Comparison of ENCODE assay signal across 17 mouse cellular contexts in genomic region chr6:129208891-129209519, GRCm38 (mm10). TPM values are rescaled to one million over a fixed set of nuclear protein-coding genes. Genes with fewer than 3 reads are reported as not detected.
DNase-seq lines count a peak whose midpoint lies in the region; ATAC-seq and TF ChIP-seq lines count a peak whose summit lies in the region.
"Had no signal": no experiment of that assay in that cellular context is flagged by ENCODE, and none has a peak within 500 bp of the region (broad histone marks: within the 10 kb centered on the region; RNA-seq: fewer than 3 reads in every experiment).

No protein-coding gene starts in this region.

- no peak for ATAC-seq in kidney, embryonic 15.5 days (replicated peaks; ENCODE audit: low FRiP score)
- ATAC-seq in activated CD4-positive, CD25-positive, alpha-beta regulatory T cell, adult 4 months = peak; percentile 30
- peak; percentile 50 for ATAC-seq in intestine, postnatal 0 days
- ATAC-seq: midbrain, embryonic 16.5 days had no signal

- no peak overlapping the region for H3K4me3 ChIP-seq in kidney, adult 2 months (ENCODE audit: insufficient read depth, low read depth, low read length)
- no peak overlapping the region for H3K4me3 ChIP-seq in kidney, embryonic 15.5 days (replicated peaks)
- no peak overlapping the region for H3K4me3 ChIP-seq in intestine, postnatal 0 days (ENCODE audit: low read depth, low read length)
- H3K4me3 ChIP-seq: forebrain, embryonic 10.5 days had no signal

- WGBS in kidney, adult 2 months = 37% methylated on average over 5 of the region's 5 CpGs
- 81% methylated on average over 5 of the region's 5 CpGs for WGBS in kidney, embryonic 15.5 days
- WGBS in intestine, postnatal 0 days = 46% methylated on average over 5 of the region's 5 CpGs

- H3K27me3 ChIP-seq in kidney, adult 2 months (replicated peaks; ENCODE audit: control insufficient read depth, insufficient read depth, low read length) = no peaks in the 10 kb centered on the region
- no peaks in the 10 kb centered on the region for H3K27me3 ChIP-seq in kidney, embryonic 15.5 days
- H3K27me3 ChIP-seq in intestine, postnatal 0 days (replicated peaks; ENCODE audit: control insufficient read depth, insufficient read depth, low read length) = no peaks in the 10 kb centered on the region

- TF ChIP-seq CTCF in kidney, adult 2 months (conservative IDR thresholded peaks at IDR 0.05; ENCODE audit: insufficient read depth, insufficient read length, low read depth, low read length) = no peak
- TF ChIP-seq CTCF in intestine, postnatal 0 days (IDR thresholded peaks at IDR 0.05; ENCODE audit: low read depth) = no peak

- peak overlapping the region; percentile 87 for H3K27ac ChIP-seq in kidney, adult 2 months (ENCODE audit: insufficient read depth, low read depth, low read length)
- no peak overlapping the region; the same call in 1 of the 2 replicates for H3K27ac ChIP-seq in kidney, embryonic 15.5 days
- H3K27ac ChIP-seq in intestine, postnatal 0 days (ENCODE audit: low read depth, low read length) = peak overlapping the region; percentile 70
- H3K27ac ChIP-seq: forebrain, embryonic 10.5 days; kidney, postnatal 0 days had no signal

- peaks cover 16% of the 10 kb centered on the region for H3K4me1 ChIP-seq in kidney, adult 2 months (ENCODE audit: control insufficient read depth, insufficient read depth, low read length)
- peaks cover 12% of the 10 kb centered on the region for H3K4me1 ChIP-seq in kidney, embryonic 15.5 days
- H3K4me1 ChIP-seq in intestine, postnatal 0 days (replicated peaks; ENCODE audit: control insufficient read depth, insufficient read depth, low read length) = 0 out of 2 replicates have a peak, but pooled peaks cover 4% of the 10 kb centered on the region
- H3K4me1 ChIP-seq: forebrain, embryonic 10.5 days had no signal

- no peak overlapping the region for H3K9ac ChIP-seq in kidney, embryonic 15.5 days
- H3K9ac ChIP-seq in intestine, postnatal 0 days (ENCODE audit: low read depth, low read length) = no peak overlapping the region
- H3K9ac ChIP-seq: lung, embryonic 14.5 days had no signal

- no peak for TF ChIP-seq POLR2A in kidney, adult 2 months (IDR thresholded peaks at IDR 0.05; ENCODE audit: low read depth, low read length)

- no peaks in the 10 kb centered on the region for H3K36me3 ChIP-seq in kidney, adult 2 months (ENCODE audit: control insufficient read depth, insufficient read depth, low read length)
- H3K36me3 ChIP-seq in kidney, embryonic 15.5 days = no peaks in the 10 kb centered on the region
- H3K36me3 ChIP-seq in intestine, postnatal 0 days (ENCODE audit: control insufficient read depth, insufficient read depth) = no peaks in the 10 kb centered on the region
- H3K36me3 ChIP-seq: forebrain, embryonic 10.5 days had no signal

- peak; percentile 74 for DNase-seq in kidney, adult 2 months
- DNase-seq in B cell, adult 2 months = peak; percentile 26 to 34
- no peak for DNase-seq in adrenal gland, postnatal 14 days
- no peak for DNase-seq in lung, postnatal 14 days
- no peak for DNase-seq in urinary bladder, adult 2 months (ENCODE audit: low spot score)
- DNase-seq: cerebellum, adult 2 months; liver; lung, embryonic 14.5 days; lung, postnatal 4 days; thymus, postnatal 4 days had no signal

- H3K4me2 ChIP-seq in kidney, embryonic 15.5 days = no peak overlapping the region
- no peak overlapping the region; the same call in 1 of the 2 replicates for H3K4me2 ChIP-seq in intestine, postnatal 0 days (replicated peaks; ENCODE audit: low read depth)
- H3K4me2 ChIP-seq: lung, embryonic 14.5 days had no signal

- H3K9me3 ChIP-seq in kidney, embryonic 15.5 days (replicated peaks) = no peaks in the 10 kb centered on the region
- H3K9me3 ChIP-seq in intestine, postnatal 0 days (ENCODE audit: control insufficient read depth) = no peaks in the 10 kb centered on the region
- H3K9me3 ChIP-seq: forebrain, embryonic 10.5 days had no signal

RNA-seq across cellular contexts. Expression of gene Clec2d, which starts 28.6 kb away (rescaled TPM):
- polyA plus RNA-seq in kidney, adult 2 months (2012; rRNA removed) = 42.9 and 67.0 TPM in 2 replicates
- polyA plus RNA-seq in kidney, embryonic 15.5 days (2015; fragmentation: Nextera tagmentation; extraction: Ambion mirVana) = 0.51 and 1.1 TPM in 2 replicates
- 10 to 100 TPM; 22.9 to 25.2 TPM for polyA plus RNA-seq in activated CD4-positive, CD25-positive, alpha-beta regulatory T cell, adult 4 months (2017; shearing (Covaris generic))
- polyA plus RNA-seq in intestine, postnatal 0 days (2015; fragmentation: Nextera tagmentation; extraction: Ambion mirVana) = 1.1 and 1.4 TPM in 2 replicates
- total RNA-seq in adrenal gland, postnatal 14 days (2021) = 86.4 and 109 TPM in 2 replicates
- 85.0 and 92.0 TPM in 2 replicates for polyA plus RNA-seq in urinary bladder, adult 2 months (2012; rRNA removed)
- polyA plus RNA-seq: forebrain, embryonic 10.5 days; hindbrain, embryonic 11.5 days; midbrain, embryonic 16.5 days had no signal

Comparison
In these comparisons a context has a peak if more than half of its experiments do, and no peak if none do; other contexts are left out.
1. RNA of gene Clec2d, which starts 28.6 kb away (polyA plus RNA-seq): 85.0 to 92.0 TPM in urinary bladder, adult 2 months, 42.9 to 67.0 TPM in kidney, adult 2 months and 22.9 to 25.2 TPM in activated CD4-positive, CD25-positive, alpha-beta regulatory T cell, adult 4 months; 1.1 to 1.4 TPM in intestine, postnatal 0 days and 0.51 to 1.1 TPM in kidney, embryonic 15.5 days; every median in the first group is over 10 times any median in the second.
2. DNase-seq: peak in kidney, adult 2 months (single experiment) and B cell, adult 2 months (2 of 2); none in adrenal gland, postnatal 14 days (single experiment), lung, postnatal 14 days (single experiment) and urinary bladder, adult 2 months (single experiment).